10 mouse cellular contexts compared by ENCODE assay signal in the genomic region with DNA sequence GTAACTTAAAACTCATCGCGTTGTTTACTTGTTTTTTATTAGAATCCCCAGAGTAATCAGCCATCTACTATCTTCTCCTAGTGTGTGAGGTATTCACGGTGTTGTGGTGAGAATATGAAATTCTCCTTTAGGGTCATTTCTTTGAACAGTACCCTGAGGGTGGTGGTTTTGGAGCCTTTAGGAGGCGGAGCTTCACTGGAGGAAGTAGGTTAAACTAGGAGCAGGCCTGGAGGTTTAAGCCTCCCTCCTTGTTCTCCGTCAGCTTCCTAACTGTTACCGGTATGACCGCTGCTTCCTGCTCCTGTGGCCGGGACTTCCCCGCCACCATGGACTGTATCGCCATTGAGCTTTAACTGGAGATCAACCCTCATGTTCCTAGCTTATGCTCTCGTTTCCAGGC.
DNase-seq lines count a peak whose midpoint lies in the region; ATAC-seq and TF ChIP-seq lines count a peak whose summit lies in the region.
"Had no signal": no experiment of that assay in that cellular context is flagged by ENCODE, and none has a peak within 500 bp of the region (broad histone marks: within the 10 kb centered on the region; RNA-seq: fewer than 3 reads in every experiment).

No protein-coding gene starts in this region.

- H3K4me1 ChIP-seq in hindbrain, postnatal 0 days (ENCODE audit: insufficient read depth, low read length) = no peaks in the 10 kb centered on the region
- no peaks in the 10 kb centered on the region for H3K4me1 ChIP-seq in hindbrain, embryonic 13.5 days (replicated peaks)
- peaks cover 4% of the 10 kb centered on the region; the same call in 1 of the 2 replicates for H3K4me1 ChIP-seq in heart, embryonic 15.5 days (replicated peaks)
- peaks cover 13% of the 10 kb centered on the region; the same call in 1 of the 2 replicates for H3K4me1 ChIP-seq in limb, embryonic 12.5 days (replicated peaks)
- peaks cover 26% of the 10 kb centered on the region for H3K4me1 ChIP-seq in small intestine, adult 2 months (ENCODE audit: control insufficient read depth, insufficient read depth, insufficient read length, low read length)
- H3K4me1 ChIP-seq in midbrain, embryonic 15.5 days = no peaks in the 10 kb centered on the region

- no peak for TF ChIP-seq CTCF in hindbrain, postnatal 0 days (IDR thresholded peaks at IDR 0.05; ENCODE audit: low read depth)
- no peak for TF ChIP-seq CTCF in small intestine, adult 2 months (IDR thresholded peaks at IDR 0.05; ENCODE audit: extremely low read depth, insufficient read length, insufficient replicate concordance, low read depth, low read length)

- whole genome bisulfite sequencing in hindbrain, postnatal 0 days = 63% methylated on average over 11 of the region's 11 CpGs
- WGBS in hindbrain, embryonic 13.5 days = 64% methylated on average over 11 of the region's 11 CpGs
- 42% methylated on average over 11 of the region's 11 CpGs for WGBS in heart, embryonic 15.5 days
- 45% methylated on average over 11 of the region's 11 CpGs for WGBS in limb, embryonic 12.5 days
- 37% methylated on average over 11 of the region's 11 CpGs for WGBS in small intestine, adult 2 months
- WGBS in midbrain, embryonic 15.5 days = 57% methylated on average over 11 of the region's 11 CpGs

- H3K27ac ChIP-seq in hindbrain, postnatal 0 days = no peak overlapping the region
- H3K27ac ChIP-seq in hindbrain, embryonic 13.5 days = no peak overlapping the region
- H3K27ac ChIP-seq in heart, embryonic 15.5 days = no peak overlapping the region
- no peak overlapping the region for H3K27ac ChIP-seq in limb, embryonic 12.5 days
- H3K27ac ChIP-seq in small intestine, adult 2 months (ENCODE audit: insufficient read depth, low read depth, low read length) = no peak overlapping the region
- H3K27ac ChIP-seq in midbrain, embryonic 15.5 days = no peak overlapping the region

- no peaks in the 10 kb centered on the region for H3K9me3 ChIP-seq in hindbrain, postnatal 0 days (ENCODE audit: low read length)
- H3K9me3 ChIP-seq in hindbrain, embryonic 13.5 days = no peaks in the 10 kb centered on the region
- no peaks in the 10 kb centered on the region for H3K9me3 ChIP-seq in heart, embryonic 15.5 days (replicated peaks)
- H3K9me3 ChIP-seq in limb, embryonic 12.5 days = no peaks in the 10 kb centered on the region
- H3K9me3 ChIP-seq in midbrain, embryonic 15.5 days = no peaks in the 10 kb centered on the region
- H3K9me3 ChIP-seq: G1E had no signal

- H3K4me2 ChIP-seq in hindbrain, postnatal 0 days (ENCODE audit: low read depth, low read length) = 0 out of 2 replicates have a peak overlapping the region, but pooled peaks have one; percentile 3
- no peak overlapping the region for H3K4me2 ChIP-seq in hindbrain, embryonic 13.5 days
- peak overlapping the region; percentile 34 for H3K4me2 ChIP-seq in heart, embryonic 15.5 days
- H3K4me2 ChIP-seq in limb, embryonic 12.5 days = peak overlapping the region; percentile 42
- no peak overlapping the region for H3K4me2 ChIP-seq in midbrain, embryonic 15.5 days

- no peak for ATAC-seq in hindbrain, postnatal 0 days
- no peak for ATAC-seq in hindbrain, embryonic 13.5 days (ENCODE audit: low FRiP score)
- ATAC-seq in heart, embryonic 15.5 days (replicated peaks; ENCODE audit: insufficient number of reproducible peaks, insufficient read depth, low FRiP score, low read depth) = no peak
- no peak for ATAC-seq in limb, embryonic 12.5 days (ENCODE audit: insufficient number of reproducible peaks, insufficient read depth, low FRiP score, low TSS enrichment, low read depth)
- no peak for ATAC-seq in midbrain, embryonic 15.5 days (replicated peaks)

- H3K36me3 ChIP-seq in hindbrain, postnatal 0 days (ENCODE audit: insufficient read depth, low read length) = no peaks in the 10 kb centered on the region
- H3K36me3 ChIP-seq in hindbrain, embryonic 13.5 days = peaks cover 11% of the 10 kb centered on the region
- 0 out of 2 replicates have a peak, but pooled peaks cover under 1% of the 10 kb centered on the region for H3K36me3 ChIP-seq in heart, embryonic 15.5 days
- H3K36me3 ChIP-seq in limb, embryonic 12.5 days = peaks cover 5% of the 10 kb centered on the region; the same call in 1 of the 2 replicates
- H3K36me3 ChIP-seq in small intestine, adult 2 months (ENCODE audit: control insufficient read depth, insufficient read depth, low read length) = no peaks in the 10 kb centered on the region
- H3K36me3 ChIP-seq in midbrain, embryonic 15.5 days (replicated peaks) = no peaks in the 10 kb centered on the region

- no peak for DNase-seq in hindbrain, postnatal 0 days (ENCODE audit: low spot score)
- no peak for DNase-seq in frontal cortex, adult 2 months (ENCODE audit: extremely low spot score in 1 of 2, low spot score in 1 of 2)
- no peak for DNase-seq in right cerebral cortex, postnatal 25 days
- DNase-seq: layer of hippocampus, adult 9-11 months had no signal

- H3K4me3 ChIP-seq in hindbrain, postnatal 0 days (ENCODE audit: low read length) = no peak overlapping the region
- no peak overlapping the region for H3K4me3 ChIP-seq in hindbrain, embryonic 13.5 days
- 0 out of 2 replicates have a peak overlapping the region, but pooled peaks have one; percentile 3 for H3K4me3 ChIP-seq in heart, embryonic 15.5 days
- H3K4me3 ChIP-seq in limb, embryonic 12.5 days (replicated peaks) = no peak overlapping the region
- 0 out of 2 replicates have a peak overlapping the region, but pooled peaks have one; percentile 7 for H3K4me3 ChIP-seq in small intestine, adult 2 months (ENCODE audit: low read depth, low read length)
- H3K4me3 ChIP-seq in midbrain, embryonic 15.5 days = no peak overlapping the region

- TF ChIP-seq POLR2A in small intestine, adult 2 months (IDR thresholded peaks at IDR 0.05; ENCODE audit: low read depth, low read length) = no peak

- H3K9ac ChIP-seq in hindbrain, postnatal 0 days (replicated peaks; ENCODE audit: low read length) = no peak overlapping the region
- H3K9ac ChIP-seq in hindbrain, embryonic 13.5 days = no peak overlapping the region
- H3K9ac ChIP-seq in heart, embryonic 15.5 days = no peak overlapping the region
- H3K9ac ChIP-seq in limb, embryonic 12.5 days (replicated peaks) = no peak overlapping the region
- no peak overlapping the region for H3K9ac ChIP-seq in midbrain, embryonic 15.5 days

- H3K27me3 ChIP-seq in hindbrain, postnatal 0 days (ENCODE audit: insufficient read depth, low read length) = no peaks in the 10 kb centered on the region
- no peaks in the 10 kb centered on the region for H3K27me3 ChIP-seq in hindbrain, embryonic 13.5 days
- H3K27me3 ChIP-seq in heart, embryonic 15.5 days = no peaks in the 10 kb centered on the region
- no peaks in the 10 kb centered on the region for H3K27me3 ChIP-seq in limb, embryonic 12.5 days
- H3K27me3 ChIP-seq in small intestine, adult 2 months (ENCODE audit: control insufficient read depth, insufficient read depth, low read length) = no peaks in the 10 kb centered on the region
- H3K27me3 ChIP-seq in midbrain, embryonic 15.5 days (replicated peaks) = no peaks in the 10 kb centered on the region

Comparison
In these comparisons a context has a peak if more than half of its experiments do, and no peak if none do; other contexts are left out.
1. H3K4me2 ChIP-seq: peak in hindbrain, postnatal 0 days (single experiment), heart, embryonic 15.5 days (single experiment) and limb, embryonic 12.5 days (single experiment); none in hindbrain, embryonic 13.5 days (single experiment) and midbrain, embryonic 15.5 days (single experiment).
2. H3K4me3 ChIP-seq: peak in heart, embryonic 15.5 days (single experiment) and small intestine, adult 2 months (single experiment); none in hindbrain, postnatal 0 days (single experiment), hindbrain, embryonic 13.5 days (single experiment), limb, embryonic 12.5 days (single experiment) and midbrain, embryonic 15.5 days (single experiment).